Mouse (Mus musculus): ENCODE measurements around the gene Exosc5. TPM values are rescaled to one million over a fixed set of nuclear protein-coding genes. Genes with fewer than 3 reads are reported as not detected.

The Exosc5 gene
- total and polyA plus RNA-seq, 3 experiments = 16.6 to 23.5 (median 20.5) TPM

GRCm38 (mm10) chr7:25711731-25712197, 52.8 kb downstream of the Exosc5 start:
- Histone ChIP-seq H3K36me3 (ENCODE audit: control insufficient read depth, insufficient read depth, low read length) (no peaks in the 10 kb centered on the region), H3K27ac (peak overlapping the region; percentile 62), H3K4me3 (no peak overlapping the region), H3K4me1 (ENCODE audit: control insufficient read depth, insufficient read depth, low read length) (peaks cover 29% of the 10 kb centered on the region), H3K27me3 (ENCODE audit: control insufficient read depth, insufficient read depth, low read length) (no peaks in the 10 kb centered on the region), H3K9ac (ENCODE audit: low read depth, low read length) (no peak overlapping the region), H3K79me2 (replicated peaks; ENCODE audit: control insufficient read depth, insufficient read depth, low read length) (no peaks in the 10 kb centered on the region)
- intact Hi-C loops (cut with DNase I) = no loop called here
- WGBS = 26% methylated on average over 7 of the region's 7 CpGs
- DNase-seq = peak; percentile 74 to 82
- 0 out of 2 replicates have a peak, but pooled peaks have one; percentile 14 for TF ChIP-seq POLR2A (IDR thresholded peaks at IDR 0.05; ENCODE audit: insufficient read depth, low read depth, low read length)
- 0 out of 2 replicates have a peak, but pooled peaks have one; percentile 36 for TF ChIP-seq EP300 (IDR thresholded peaks at IDR 0.05; ENCODE audit: insufficient read depth, low read depth, low read length)
- no peak for TF ChIP-seq CTCF (IDR thresholded peaks at IDR 0.05)

DNA sequence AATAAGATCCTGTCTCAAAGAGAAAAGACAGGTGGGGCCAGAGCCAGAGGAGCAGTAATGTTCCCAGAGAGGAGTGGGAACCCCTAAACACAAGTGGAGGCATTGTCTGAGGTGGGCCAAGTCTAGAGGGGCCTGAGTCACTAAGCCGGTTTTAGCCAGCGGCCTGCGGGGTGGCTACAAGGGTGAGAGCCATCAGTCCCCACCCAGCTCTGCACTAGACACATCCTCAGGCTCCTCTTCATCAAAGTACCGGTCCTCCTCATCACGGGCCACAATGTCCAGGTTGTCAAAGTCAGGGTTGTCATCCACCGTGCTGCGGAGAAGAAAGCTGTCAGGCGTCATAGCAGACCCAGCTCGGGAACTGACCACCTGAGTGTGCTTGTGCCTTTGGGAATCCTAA, 53.8 kb downstream of the Exosc5 start:
- no peaks in the 10 kb centered on the region for H3K27me3 ChIP-seq (ENCODE audit: control insufficient read depth, insufficient read depth, low read length)
- no peak overlapping the region; the same call in 1 of the 2 replicates for H3K27ac ChIP-seq
- H3K36me3 ChIP-seq (ENCODE audit: control insufficient read depth, insufficient read depth, low read length) = no peaks in the 10 kb centered on the region; the same call in 1 of the 2 replicates
- H3K4me3 ChIP-seq = no peak overlapping the region
- H3K4me1 ChIP-seq (ENCODE audit: control insufficient read depth, insufficient read depth, low read length) = peaks cover 21% of the 10 kb centered on the region
- no peak for TF ChIP-seq CTCF (IDR thresholded peaks at IDR 0.05)
- no peak for TF ChIP-seq EP300 (IDR thresholded peaks at IDR 0.05; ENCODE audit: insufficient read depth, low read depth, low read length)
- no peak for TF ChIP-seq POLR2A (IDR thresholded peaks at IDR 0.05; ENCODE audit: insufficient read depth, low read depth, low read length)
- H3K9ac ChIP-seq (ENCODE audit: low read depth, low read length) = no peak overlapping the region
- H3K79me2 ChIP-seq (replicated peaks; ENCODE audit: control insufficient read depth, insufficient read depth, low read length) = no peaks in the 10 kb centered on the region
- intact Hi-C loops (cut with DNase I) = no loop called here
- WGBS = 89% methylated on average over 9 of the region's 9 CpGs
- DNase-seq = no peak

- no peak for DNase-seq
- H3K27me3 ChIP-seq (ENCODE audit: control insufficient read depth, insufficient read depth, low read length) = no peaks in the 10 kb centered on the region
- no peaks in the 10 kb centered on the region; the same call in 1 of the 2 replicates for H3K36me3 ChIP-seq (ENCODE audit: control insufficient read depth, insufficient read depth, low read length)
- no peak overlapping the region for H3K27ac ChIP-seq
- H3K9ac ChIP-seq (ENCODE audit: low read depth, low read length) = no peak overlapping the region
- no peak overlapping the region for H3K4me3 ChIP-seq
- TF ChIP-seq POLR2A (IDR thresholded peaks at IDR 0.05; ENCODE audit: insufficient read depth, low read depth, low read length) = no peak
- no peak for TF ChIP-seq CTCF (IDR thresholded peaks at IDR 0.05)
- no peak for TF ChIP-seq EP300 (IDR thresholded peaks at IDR 0.05; ENCODE audit: insufficient read depth, low read depth, low read length)
- H3K79me2 ChIP-seq (replicated peaks; ENCODE audit: control insufficient read depth, insufficient read depth, low read length) = no peaks in the 10 kb centered on the region
- H3K4me1 ChIP-seq (ENCODE audit: control insufficient read depth, insufficient read depth, low read length) = peaks cover 19% of the 10 kb centered on the region
- WGBS = 86% methylated on average over 8 of the region's 8 CpGs
- intact Hi-C loops (cut with DNase I) = no loop called here
These were observed 55.6 kb downstream of the Exosc5 start for GRCm38 (mm10) chr7:25714581-25714980.

DNA sequence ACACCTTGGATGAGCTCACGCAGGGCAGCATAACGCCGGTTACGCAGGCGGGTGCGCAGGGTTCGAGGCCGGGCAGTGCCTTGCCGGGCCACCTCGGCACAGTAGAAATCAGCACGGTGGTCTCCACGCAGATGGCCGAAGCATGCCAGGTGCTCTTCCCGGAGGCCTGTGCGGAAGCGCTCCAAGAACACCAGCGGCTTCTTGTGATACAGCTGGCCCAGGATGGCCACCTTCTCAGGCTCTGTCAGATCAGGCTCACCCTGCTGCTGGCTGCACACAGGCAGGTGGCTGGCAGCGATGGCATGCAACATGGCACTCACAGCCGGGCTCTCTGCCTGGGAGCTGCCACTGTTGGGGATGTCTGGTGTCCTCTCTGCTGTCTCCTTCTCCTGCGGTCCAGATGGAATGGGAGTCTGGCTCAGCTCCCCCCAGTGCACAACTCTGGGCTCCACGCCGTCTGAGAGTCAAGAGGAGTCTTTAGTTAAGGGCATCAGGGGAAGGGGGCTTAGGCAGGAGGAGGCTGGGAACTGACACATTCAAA, 56.8 kb downstream of the Exosc5 start:
- TF ChIP-seq EP300 (IDR thresholded peaks at IDR 0.05; ENCODE audit: insufficient read depth, low read depth, low read length) = no peak
- TF ChIP-seq POLR2A (IDR thresholded peaks at IDR 0.05; ENCODE audit: insufficient read depth, low read depth, low read length) = no peak
- TF ChIP-seq CTCF (IDR thresholded peaks at IDR 0.05) = no peak
- no peak for DNase-seq
- Histone ChIP-seq H3K27me3 (ENCODE audit: control insufficient read depth, insufficient read depth, low read length) (no peaks in the 10 kb centered on the region), H3K79me2 (replicated peaks; ENCODE audit: control insufficient read depth, insufficient read depth, low read length) (no peaks in the 10 kb centered on the region), H3K9ac (ENCODE audit: low read depth, low read length) (no peak overlapping the region), H3K27ac (no peak overlapping the region), H3K4me3 (no peak overlapping the region), H3K4me1 (ENCODE audit: control insufficient read depth, insufficient read depth, low read length) (peaks cover 12% of the 10 kb centered on the region), H3K36me3 (ENCODE audit: control insufficient read depth, insufficient read depth, low read length) (no peaks in the 10 kb centered on the region; the same call in 1 of the 2 replicates)
- WGBS = 96% methylated on average over 22 of the region's 22 CpGs
- intact Hi-C loops (cut with DNase I) = no loop called here

DNA sequence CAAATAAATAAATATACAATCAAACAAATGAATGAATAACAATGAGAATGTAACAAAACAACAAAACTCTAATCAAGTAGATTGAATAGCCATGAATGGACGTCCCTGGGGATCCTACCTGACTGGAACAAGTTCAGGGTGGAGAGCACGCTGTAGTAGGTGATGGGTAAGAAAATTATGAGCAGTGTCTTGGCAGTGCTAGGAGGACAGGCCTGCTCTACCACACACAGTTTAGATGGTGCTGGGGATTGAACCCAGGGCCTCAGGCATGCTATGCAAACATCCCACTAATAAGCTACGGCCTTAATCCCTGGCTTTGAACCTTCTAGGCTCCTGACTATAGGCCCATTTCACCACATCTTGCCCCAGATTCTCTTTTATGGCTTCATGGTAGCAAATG, 58.5 kb downstream of the Exosc5 start:
- no peak for DNase-seq
- TF ChIP-seq POLR2A (IDR thresholded peaks at IDR 0.05; ENCODE audit: insufficient read depth, low read depth, low read length) = no peak
- no peak for TF ChIP-seq EP300 (IDR thresholded peaks at IDR 0.05; ENCODE audit: insufficient read depth, low read depth, low read length)
- TF ChIP-seq CTCF (IDR thresholded peaks at IDR 0.05) = no peak
- Histone ChIP-seq H3K79me2 (replicated peaks; ENCODE audit: control insufficient read depth, insufficient read depth, low read length) (no peaks in the 10 kb centered on the region), H3K36me3 (ENCODE audit: control insufficient read depth, insufficient read depth, low read length) (no peaks in the 10 kb centered on the region; the same call in 1 of the 2 replicates), H3K27ac (no peak overlapping the region; the same call in 1 of the 2 replicates), H3K9ac (ENCODE audit: low read depth, low read length) (no peak overlapping the region), H3K4me1 (ENCODE audit: control insufficient read depth, insufficient read depth, low read length) (peaks cover 6% of the 10 kb centered on the region), H3K4me3 (no peak overlapping the region; the same call in 1 of the 2 replicates), H3K27me3 (ENCODE audit: control insufficient read depth, insufficient read depth, low read length) (no peaks in the 10 kb centered on the region)
- intact Hi-C loops (cut with DNase I) = no loop called here
- 80% methylated on average over 3 of the region's 3 CpGs for WGBS

DNA sequence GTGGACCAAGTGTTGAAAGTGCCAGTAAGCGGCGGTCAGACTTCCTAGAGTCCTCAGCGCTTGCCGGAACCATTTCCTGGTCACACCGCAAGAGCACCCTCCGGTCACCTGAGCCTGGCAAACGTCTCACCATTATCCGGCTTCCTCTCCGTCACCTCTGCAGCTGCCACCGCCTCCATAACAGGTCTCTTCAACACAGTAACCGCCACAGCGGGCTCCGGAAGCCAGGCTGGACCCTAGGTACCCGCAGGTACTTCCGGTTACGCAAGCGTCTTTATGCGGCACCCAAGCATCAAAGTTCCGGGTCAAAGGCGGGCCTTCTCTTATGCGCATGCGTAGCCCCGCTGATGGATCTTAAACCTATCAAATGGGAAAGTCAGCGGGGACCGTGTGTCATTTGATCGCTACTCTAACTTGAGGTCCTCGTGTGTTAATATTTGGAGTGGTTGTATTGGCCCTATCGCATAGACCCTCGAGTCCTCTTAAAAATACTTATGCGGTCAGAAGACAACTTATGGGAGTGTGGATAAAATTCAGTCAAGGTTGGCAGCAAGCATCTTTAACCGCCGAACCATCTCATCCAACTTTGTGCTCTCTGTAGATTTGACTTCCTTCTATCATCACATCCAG, 59.9 kb downstream of the Exosc5 start, which contains the start of gene Ccdc97:
TSS of gene Ccdc97 (minus strand) at position 301 of the 630 bp plus-strand sequence.
- H3K27me3 ChIP-seq (ENCODE audit: control insufficient read depth, insufficient read depth, low read length) = no peaks in the 10 kb centered on the region
- intact Hi-C loops (cut with DNase I) = loop anchor here (2.0 kb wide), 1 partner anchor 60 kb away; the partner anchor contains the start of genes Bckdha and Exosc5
- peak within 1 kb of the TSS; percentile 90 for H3K9ac ChIP-seq (ENCODE audit: low read depth, low read length)
- peak within 1 kb of the TSS; percentile 80 for H3K4me3 ChIP-seq
- TF ChIP-seq POLR2A (IDR thresholded peaks at IDR 0.05; ENCODE audit: insufficient read depth, low read depth, low read length) (peak; percentile 86), EP300 (IDR thresholded peaks at IDR 0.05; ENCODE audit: insufficient read depth, low read depth, low read length) (peak; percentile 68; the same call in 1 of the 2 replicates), CTCF (IDR thresholded peaks at IDR 0.05) (0 out of 2 replicates have a peak, but pooled peaks have one; percentile 8)
- 2% methylated on average over 32 of the region's 32 CpGs for WGBS
- DNase-seq = peak; percentile 93 to 95
- H3K79me2 ChIP-seq (replicated peaks; ENCODE audit: control insufficient read depth, insufficient read depth, low read length) = no peaks in the 10 kb centered on the region
- H3K36me3 ChIP-seq (ENCODE audit: control insufficient read depth, insufficient read depth, low read length) = no peaks in the 10 kb centered on the region; the same call in 1 of the 2 replicates
- H3K27ac ChIP-seq = peak within 1 kb of the TSS; percentile 97
- peaks cover 6% of the 10 kb centered on the region for H3K4me1 ChIP-seq (ENCODE audit: control insufficient read depth, insufficient read depth, low read length)

Data from heart, adult 2 months (tissue).